In the genomic region with DNA sequence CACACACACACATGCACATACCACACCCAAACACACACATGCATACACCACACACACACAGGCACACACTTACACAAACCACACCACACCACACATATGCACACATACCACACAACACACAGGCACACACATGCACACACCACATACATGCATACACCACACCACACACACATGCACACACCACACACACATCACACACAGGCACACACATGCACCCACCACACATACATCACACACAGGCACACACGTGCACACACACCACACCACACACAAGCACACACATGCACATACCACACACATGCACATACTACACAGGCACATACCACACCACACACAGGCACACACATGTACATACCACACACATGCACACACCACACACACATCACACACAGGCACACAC, we compare ENCODE assay signal across 1 mouse cellular context.
TF ChIP-seq lines count a peak whose summit lies in the region.

No protein-coding gene starts in this region.

TF ChIP-seq in MEL, 35 proteins besides CTCF, POLR2A, EP300 and RAD21 (continued from another document):
- TF ChIP-seq POLR2AphosphoS5 (IDR thresholded peaks at IDR 0.05; ENCODE audit: borderline replicate concordance, low read depth, low read length): peak; percentile 62; the same call in 1 of the 2 replicates
